Mouse (Mus musculus) liver, adult 2 months (tissue): ENCODE measurements around the gene Itgav.

Experiments
- CTCF ChIP-seq: fragments of 200-500 bp; IDR thresholded peaks from 2 replicates; pipeline ENCODE4 v1.5.1; 2011; ENCODE audit warnings: low read depth, low read length, control low read depth
- POLR2A ChIP-seq: fragments of 200-500 bp; IDR thresholded peaks from 2 replicates; pipeline ENCODE4 v1.6.1; 2011; ENCODE audit warnings: low read length, control low read depth; ENCODE audit not compliant: insufficient read depth; ENCODE audit errors: extremely low read depth

DNA sequence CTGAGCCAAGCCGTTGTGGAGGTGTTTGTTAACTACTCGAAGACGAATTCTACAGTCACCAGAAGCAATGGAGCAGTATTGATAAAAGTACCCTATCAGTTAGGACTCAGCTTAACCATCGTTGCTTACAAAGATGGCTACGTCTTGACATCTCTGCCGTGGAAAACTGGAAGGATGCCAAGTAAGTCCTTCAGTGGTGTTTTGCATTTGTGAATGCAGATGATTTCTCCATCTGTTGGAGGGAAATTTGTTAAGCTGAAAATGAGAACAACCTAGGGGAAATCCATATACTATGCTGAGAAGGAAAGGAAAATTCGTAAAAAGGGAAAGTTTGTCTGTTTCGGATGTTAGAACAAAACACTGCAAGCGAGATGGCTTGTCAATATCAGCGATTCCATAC, 129.2 kb downstream of the Itgav start:
- TF ChIP-seq CTCF = no peak
- TF ChIP-seq POLR2A = no peak
